Mouse (Mus musculus) bone marrow macrophage, adult 2 months (primary cell): ENCODE measurements around the gene Ripor2. TPM values are rescaled to one million over a fixed set of nuclear protein-coding genes. Genes with fewer than 3 reads are reported as not detected.

ENCODE experiments used
- H3K27ac ChIP-seq: 2 replicates; pipeline ENCODE4 v1.5.1; 2012; ENCODE audit warnings: low read depth, low read length; ENCODE audit not compliant: insufficient read depth
- H3K4me1 ChIP-seq: 2 replicates; pipeline ENCODE4 v1.6.1; 2012; ENCODE audit warnings: low read length; ENCODE audit not compliant: control insufficient read depth, insufficient read depth
- H3K4me3 ChIP-seq: 2 replicates; pipeline ENCODE4 v1.5.1; 2012; ENCODE audit warnings: mild to moderate bottlenecking, low read length, moderate library complexity; ENCODE audit not compliant: insufficient read depth
- CTCF ChIP-seq: IDR thresholded peaks from 2 replicates; pipeline ENCODE4 v1.5.1; 2012; ENCODE audit warnings: low read depth, mild to moderate bottlenecking, low read length, moderate library complexity
- POLR2A ChIP-seq: IDR thresholded peaks from 2 replicates; pipeline ENCODE4 v1.6.1; 2012; ENCODE audit warnings: mild to moderate bottlenecking, low read depth, low read length, borderline replicate concordance
- polyA plus RNA-seq: library from polyadenylated mRNA; stranded (reverse); fragments of >200 nt; gene quantifications from 2 replicates; pipeline ENCODE4 v1.2.4, GENCODE M21; 2012; ENCODE audit not compliant: missing spikeins, insufficient read depth, insufficient read length

Ripor2 gene
- polyA plus RNA-seq, 1 experiment, result 0.46 TPM

- no peak for TF ChIP-seq CTCF
- no peak for TF ChIP-seq POLR2A
- no peak overlapping the region for H3K4me3 ChIP-seq
- no peak overlapping the region for H3K27ac ChIP-seq
- peaks cover 19% of the 10 kb centered on the region for H3K4me1 ChIP-seq
These were observed 35.2 kb downstream of the Ripor2 start for GRCm38 (mm10) chr13:24617076-24617798.

- Histone ChIP-seq H3K4me3 (no peak overlapping the region), H3K27ac (no peak overlapping the region), H3K4me1 (peaks cover 19% of the 10 kb centered on the region)
- TF ChIP-seq CTCF (no peak), POLR2A (no peak)
These were observed 35.8 kb downstream of the Ripor2 start for GRCm38 (mm10) chr13:24617799-24618130.

GRCm38 (mm10) chr13:24619711-24620110, 37.7 kb downstream of the Ripor2 start:
- Histone ChIP-seq H3K4me3 (no peak overlapping the region), H3K4me1 (peaks cover 8% of the 10 kb centered on the region), H3K27ac (no peak overlapping the region)
- TF ChIP-seq POLR2A, result no peak
- TF ChIP-seq CTCF, result no peak

- TF ChIP-seq CTCF, result no peak
- TF ChIP-seq POLR2A, result no peak
- no peak overlapping the region for H3K27ac ChIP-seq
- no peak overlapping the region for H3K4me3 ChIP-seq
- H3K4me1 ChIP-seq, result peaks cover 7% of the 10 kb centered on the region
These were observed 38.5 kb downstream of the Ripor2 start for GRCm38 (mm10) chr13:24620439-24620838.

GRCm38 (mm10) chr13:24623631-24624030, 41.6 kb downstream of the Ripor2 start:
- H3K4me3 ChIP-seq, result no peak overlapping the region
- TF ChIP-seq POLR2A, result no peak
- no peak for TF ChIP-seq CTCF
- H3K27ac ChIP-seq, result no peak overlapping the region
- no peaks in the 10 kb centered on the region for H3K4me1 ChIP-seq

GRCm38 (mm10) chr13:24625071-24625470, 43.1 kb downstream of the Ripor2 start:
- no peak overlapping the region for H3K27ac ChIP-seq
- TF ChIP-seq CTCF, result no peak
- TF ChIP-seq POLR2A, result no peak
- no peak overlapping the region for H3K4me3 ChIP-seq
- no peaks in the 10 kb centered on the region for H3K4me1 ChIP-seq

- H3K4me1 ChIP-seq, result no peaks in the 10 kb centered on the region
- H3K27ac ChIP-seq, result no peak overlapping the region
- no peak overlapping the region for H3K4me3 ChIP-seq
- TF ChIP-seq POLR2A, result no peak
- no peak for TF ChIP-seq CTCF
These were observed 44.9 kb downstream of the Ripor2 start for GRCm38 (mm10) chr13:24626698-24627436.

- Histone ChIP-seq H3K4me3 (no peak overlapping the region), H3K27ac (no peak overlapping the region), H3K4me1 (no peaks in the 10 kb centered on the region)
- TF ChIP-seq CTCF (no peak), POLR2A (no peak)
These were observed 46.2 kb downstream of the Ripor2 start for GRCm38 (mm10) chr13:24628192-24628591.

- Histone ChIP-seq H3K4me3 (no peak overlapping the region), H3K27ac (no peak overlapping the region), H3K4me1 (peaks cover 7% of the 10 kb centered on the region)
- no peak for TF ChIP-seq CTCF
These were observed 47.2 kb downstream of the Ripor2 start for GRCm38 (mm10) chr13:24629073-24629621.

- Histone ChIP-seq H3K4me1 (peaks cover 7% of the 10 kb centered on the region), H3K4me3 (no peak overlapping the region), H3K27ac (no peak overlapping the region)
- TF ChIP-seq POLR2A (no peak), CTCF (no peak)
These were observed 48.4 kb downstream of the Ripor2 start for GRCm38 (mm10) chr13:24630364-24630763.
